Mouse (Mus musculus) c-Kit-positive CD71-positive TER-119-positive erythroid progenitor cells, embryonic 14.5 days (primary cell): ENCODE data around the gene Cd83.

Experiments
- DNase-seq: peaks from one replicate; pipeline ENCODE4 v3.0.0-alpha.2; 2013; ENCODE audit warnings: low spot score

Gene Cd83

DNA sequence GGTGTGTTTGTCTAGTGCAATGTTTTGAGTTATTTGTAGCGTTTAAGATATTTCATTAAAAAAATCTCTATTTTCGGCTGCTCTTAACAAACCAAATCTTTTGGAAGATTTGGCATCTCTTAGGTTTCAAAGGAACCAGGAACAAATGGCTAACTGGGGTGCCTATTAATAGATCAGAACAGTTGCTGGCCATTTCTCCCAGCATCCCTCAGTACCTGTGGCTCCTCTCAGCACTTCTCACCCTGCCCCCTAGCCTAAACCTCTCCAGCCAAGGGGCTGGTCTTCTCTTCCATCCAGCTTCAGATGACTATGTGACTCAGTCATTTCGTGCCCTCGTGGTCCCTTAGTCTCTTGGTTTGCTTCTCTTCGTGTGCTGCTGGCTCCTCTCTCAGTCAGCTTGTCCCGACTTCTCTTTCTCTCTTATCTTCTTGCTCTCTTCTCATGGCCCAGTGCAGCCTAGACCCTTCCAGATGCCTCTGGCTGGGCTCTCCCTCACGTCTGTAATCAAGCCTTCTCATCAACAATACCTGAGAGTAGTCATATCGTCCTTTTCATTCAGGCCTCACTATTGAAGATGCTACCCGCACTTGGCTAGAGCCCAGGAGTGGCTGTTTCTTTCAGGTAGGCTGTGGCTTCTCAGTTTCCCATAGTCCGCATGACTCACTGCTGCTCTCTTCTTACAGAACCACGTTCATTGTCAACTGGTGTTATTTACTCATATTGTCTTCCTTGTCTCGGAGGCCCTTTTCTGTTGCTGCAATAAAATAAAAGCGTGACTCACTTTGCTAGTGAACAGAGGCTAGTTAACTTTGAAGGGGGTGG lies 9.8 kb upstream of the Cd83 start:
- DNase-seq, result no peak

- DNase-seq, result no peak
Measured at GRCm38 (mm10) chr13:43775427-43775733, 9.2 kb upstream of the Cd83 start.

DNA sequence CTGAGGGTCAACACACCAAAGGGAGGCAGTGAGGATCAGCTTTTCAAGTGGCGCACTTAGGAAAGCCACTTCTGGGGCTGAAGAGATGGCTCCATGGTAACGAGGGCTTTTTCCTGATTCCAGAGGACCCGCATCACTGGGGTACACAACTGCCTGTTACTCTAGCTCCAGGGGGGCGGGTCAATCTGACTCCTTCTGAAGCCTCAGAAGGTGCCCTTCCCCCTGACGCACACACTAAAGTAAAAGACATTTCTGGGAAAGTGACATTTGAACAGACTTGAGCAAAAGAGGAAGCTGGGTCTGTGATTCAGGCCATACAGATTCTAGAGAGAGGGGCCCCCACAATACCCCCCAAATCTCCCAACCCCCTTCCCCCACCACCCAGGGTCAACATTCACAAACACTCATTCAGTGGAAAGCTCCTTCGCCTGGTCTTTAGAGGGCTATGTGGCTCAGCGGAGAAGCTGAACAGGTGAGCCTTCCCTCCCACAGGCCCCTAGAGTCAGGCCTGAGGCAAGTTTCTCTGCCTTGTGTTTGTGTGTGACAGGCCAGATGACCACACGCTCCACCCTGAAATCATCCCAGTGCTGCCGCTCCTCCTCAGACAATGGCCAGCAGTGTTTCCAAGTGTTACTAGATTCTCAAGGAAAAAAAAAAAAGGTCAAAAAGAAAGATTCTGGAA lies 7.1 kb upstream of the Cd83 start:
- DNase-seq, result no peak

DNA sequence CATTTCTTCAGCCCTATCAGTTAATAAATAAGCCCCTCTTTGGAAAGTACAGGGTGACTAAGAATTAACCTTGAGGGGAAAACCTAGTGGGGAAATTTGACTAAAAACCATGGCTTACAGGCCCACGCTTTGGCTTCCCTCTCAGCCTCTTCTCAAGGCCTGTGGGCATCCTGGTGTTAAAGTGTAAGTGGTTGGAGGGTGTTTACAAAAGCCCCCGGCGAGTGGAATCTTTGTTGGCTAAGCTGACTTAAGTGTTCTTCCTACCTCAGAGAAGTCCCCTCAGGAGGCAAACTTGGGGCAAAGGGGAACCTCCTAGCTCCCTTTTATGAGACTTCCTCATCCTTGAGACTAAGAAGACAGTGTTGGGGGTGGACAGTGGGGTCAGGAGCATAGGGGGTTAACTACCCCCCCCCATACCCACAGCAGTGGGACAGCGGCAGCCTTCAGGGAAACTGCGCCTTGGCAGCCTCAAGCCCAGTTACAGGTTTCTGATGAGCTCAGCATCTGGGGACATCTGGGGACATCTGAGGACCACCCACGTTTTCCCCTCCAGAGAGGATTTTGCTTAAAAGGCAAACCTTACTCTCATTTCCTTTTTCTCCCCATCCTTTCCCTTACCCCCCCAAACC lies 6.4 kb upstream of the Cd83 start:
- DNase-seq, result no peak

- no peak for DNase-seq
Measured at GRCm38 (mm10) chr13:43778971-43779370, 5.6 kb upstream of the Cd83 start.

DNA sequence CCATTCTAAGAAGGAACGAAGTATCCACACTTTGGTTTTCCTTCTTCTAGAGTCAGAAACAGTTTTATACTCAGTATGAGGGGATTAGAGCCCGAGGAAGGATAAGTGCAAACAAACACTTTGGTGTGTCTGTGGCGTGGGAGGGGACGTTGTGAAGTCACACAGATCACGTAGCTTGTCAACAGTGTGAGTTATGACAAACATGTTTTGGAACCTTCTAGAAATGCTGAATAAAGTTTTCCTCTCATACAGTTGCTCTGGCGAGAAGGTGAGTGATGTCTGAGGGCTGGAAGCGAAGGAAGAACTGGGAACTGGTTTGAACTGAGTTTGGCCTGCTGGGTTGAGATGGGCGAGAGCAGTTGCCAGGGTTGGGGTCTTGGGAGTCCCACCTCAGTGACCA lies 4.5 kb upstream of the Cd83 start:
- no peak for DNase-seq

DNA sequence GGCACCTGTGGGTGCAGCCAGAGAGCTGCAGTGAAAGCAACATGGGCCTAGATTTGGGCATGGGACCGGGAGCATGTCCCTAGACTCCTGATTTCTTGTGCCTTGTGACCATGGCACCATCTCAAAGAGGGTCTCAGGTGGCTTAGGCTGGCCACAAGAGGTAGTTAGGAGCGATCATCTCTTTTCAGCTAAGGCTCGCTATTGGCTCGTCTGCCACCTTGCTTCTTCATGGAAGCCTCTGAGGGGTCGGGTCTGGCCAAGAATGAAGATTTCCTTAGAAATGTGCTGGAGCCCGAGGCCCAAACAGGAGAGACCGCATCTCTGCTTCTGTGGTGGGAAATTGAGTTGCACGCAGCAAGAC lies 1.1 kb downstream of the Cd83 start:
- DNase-seq, result no peak

DNA sequence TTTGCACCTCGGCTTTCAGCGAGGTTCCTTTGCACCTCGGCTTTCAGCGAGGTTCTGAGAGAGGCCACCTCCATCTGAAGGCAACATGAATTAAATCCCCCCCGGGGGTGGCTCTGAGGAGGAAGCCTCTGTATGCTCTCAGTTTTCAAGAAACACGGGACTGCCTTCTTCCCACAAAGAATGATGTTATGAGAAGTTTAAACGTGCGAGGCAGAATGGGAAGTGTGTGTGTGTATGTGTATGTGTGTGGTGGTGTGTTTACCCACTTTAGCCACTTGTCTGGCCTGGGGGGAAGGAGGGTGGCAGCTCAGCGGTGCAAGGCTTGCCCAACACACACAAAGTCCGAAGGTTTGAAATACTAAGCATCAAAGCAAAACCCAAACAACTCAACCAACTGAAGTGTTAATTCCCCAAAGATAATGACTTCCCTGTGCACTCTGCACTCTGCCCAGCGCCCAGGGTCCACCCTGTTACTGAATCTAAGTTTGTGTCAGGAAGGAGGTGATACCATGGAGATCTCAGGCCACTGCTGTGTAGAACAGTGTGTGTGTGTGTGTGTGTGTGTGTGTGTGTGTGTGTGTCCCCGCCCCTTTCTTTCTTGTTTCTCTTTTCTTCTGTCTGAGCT lies 1.7 kb downstream of the Cd83 start:
- DNase-seq, result no peak

- DNase-seq, result no peak
Measured at GRCm38 (mm10) chr13:43787262-43787661, 2.7 kb downstream of the Cd83 start.

GRCm38 (mm10) chr13:43788071-43788470 lies 3.5 kb downstream of the Cd83 start:
- no peak for DNase-seq

DNA sequence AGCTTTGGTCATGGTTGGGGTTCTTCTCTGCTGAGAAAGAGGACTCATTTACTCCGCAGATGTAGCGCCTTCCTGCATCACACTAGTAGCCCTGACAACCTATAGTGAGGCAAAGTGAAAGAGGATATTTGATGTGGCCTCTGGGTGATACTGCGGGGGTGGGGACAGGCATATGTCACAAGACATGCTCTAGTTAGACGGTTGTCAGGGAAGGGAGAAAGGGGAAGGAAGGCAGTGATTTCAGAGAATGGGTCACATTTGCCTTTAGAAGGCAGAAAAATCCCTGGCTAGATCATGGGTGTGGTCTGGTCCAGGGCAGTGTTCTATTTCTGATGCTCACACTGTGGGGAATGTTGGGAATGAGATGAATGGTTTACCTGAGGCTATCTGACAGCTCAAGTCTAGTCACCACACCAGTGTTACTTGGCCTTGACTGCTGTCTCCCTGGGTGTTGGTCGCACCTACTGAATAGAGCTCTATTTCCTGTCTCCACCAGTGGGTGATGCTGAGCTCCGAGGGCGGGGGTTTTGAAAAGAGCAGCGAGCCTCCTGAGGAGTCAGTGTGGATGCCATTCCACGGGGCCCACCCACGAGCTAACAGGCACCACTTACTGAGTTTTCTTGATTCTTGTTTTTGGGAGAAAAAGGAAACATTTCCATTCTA lies 4.5 kb downstream of the Cd83 start:
- no peak for DNase-seq

DNA sequence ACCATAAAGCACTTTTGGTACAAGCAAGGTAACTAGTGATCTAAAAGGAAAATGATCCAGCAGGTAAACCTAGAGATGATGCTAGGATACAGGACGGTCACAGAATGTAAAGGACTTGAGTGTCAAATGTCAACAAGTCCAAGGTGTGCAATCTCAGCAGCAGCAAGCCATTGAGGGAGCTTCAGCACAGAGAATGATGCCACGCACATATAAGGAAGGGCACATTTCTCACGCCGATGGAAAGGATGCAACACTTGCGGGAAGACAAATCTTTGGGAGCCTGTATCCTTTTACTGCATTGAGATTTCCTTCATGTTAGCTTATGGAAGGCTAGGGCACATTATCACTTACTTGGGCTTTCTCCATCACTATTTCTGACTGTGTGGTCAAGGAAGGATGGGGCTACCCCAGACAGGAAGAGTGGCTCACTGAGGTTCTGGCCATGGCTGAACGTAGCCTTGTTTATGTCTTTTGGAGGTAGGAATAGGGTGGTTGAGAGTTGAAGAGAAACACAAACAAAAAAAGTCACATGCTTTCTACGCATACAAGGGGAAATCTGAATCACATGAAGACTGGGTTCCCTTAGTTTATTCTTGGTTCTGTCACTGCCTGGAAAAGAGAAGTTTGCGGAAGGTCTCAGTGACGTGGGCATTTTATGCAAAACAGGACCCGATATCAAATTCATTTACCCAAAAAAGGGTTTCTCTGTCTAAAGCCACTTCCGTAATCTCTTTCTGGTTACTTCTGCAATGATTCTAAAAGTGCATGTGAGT lies 5.8 kb downstream of the Cd83 start:
- DNase-seq, result no peak

DNA sequence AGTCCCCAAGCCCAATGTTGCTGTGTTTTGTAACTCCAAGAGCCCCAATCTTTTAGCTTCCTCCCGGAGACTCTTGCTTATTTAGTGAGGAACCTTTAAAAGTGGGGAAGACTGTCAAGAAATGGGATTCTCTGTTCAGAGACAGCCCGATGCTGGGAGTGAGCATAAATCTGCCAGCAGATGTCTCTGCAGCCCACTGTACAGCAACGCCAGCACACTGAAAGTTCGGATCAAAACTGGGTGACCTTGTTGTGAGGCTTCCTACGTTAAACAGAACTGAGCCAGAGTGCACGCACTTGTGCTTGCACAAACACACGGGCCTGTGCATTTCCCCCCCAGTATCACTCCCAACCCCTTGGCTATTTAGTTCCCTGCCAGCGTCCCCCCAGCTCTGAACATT lies 10.8 kb downstream of the Cd83 start:
- no peak for DNase-seq

GRCm38 (mm10) chr13:43798655-43799054 lies 14.1 kb downstream of the Cd83 start:
- DNase-seq, result no peak

- DNase-seq, result no peak
Measured at GRCm38 (mm10) chr13:43800136-43800535, 15.6 kb downstream of the Cd83 start.

DNA sequence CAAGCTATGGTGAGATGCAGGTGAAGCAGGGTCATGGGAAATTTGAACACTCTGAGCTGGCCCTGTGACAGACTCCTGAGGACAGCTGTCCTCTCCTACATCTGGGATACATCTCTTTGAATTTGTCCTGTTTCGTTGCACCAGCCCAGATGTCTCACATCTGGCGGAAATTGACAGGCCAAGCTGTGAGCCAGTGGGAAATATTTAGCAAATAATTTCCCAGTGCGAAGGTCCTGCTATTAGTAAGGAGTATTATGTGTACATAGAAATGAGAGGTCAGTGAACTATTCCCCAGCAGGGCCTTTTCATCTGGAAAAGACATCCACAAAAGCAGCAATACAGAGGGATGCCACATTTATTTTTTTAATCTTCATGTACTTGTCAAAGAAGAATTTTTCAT lies 17.4 kb downstream of the Cd83 start:
- DNase-seq, result no peak

GRCm38 (mm10) chr13:43802361-43803137 lies 18.0 kb downstream of the Cd83 start:
- no peak for DNase-seq

DNA sequence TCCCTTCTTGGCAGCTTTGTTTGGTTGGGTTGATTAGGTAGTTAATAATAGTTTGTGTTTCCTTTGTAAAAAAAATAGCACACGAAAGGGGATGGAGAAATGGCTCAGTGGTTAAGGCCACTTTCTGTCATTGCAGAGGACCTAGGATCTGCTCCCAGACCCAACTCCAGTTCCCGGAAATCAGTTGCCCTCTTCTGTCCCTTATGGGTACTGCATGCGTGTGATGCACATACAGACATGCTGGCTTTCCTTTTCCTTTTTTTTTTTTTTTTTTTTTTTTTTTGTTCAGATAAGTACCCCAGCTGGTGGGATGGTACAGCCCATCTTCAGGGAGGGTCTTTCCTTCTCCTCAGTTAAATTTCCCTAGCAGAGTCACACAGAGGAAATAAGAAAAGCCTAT lies 20.1 kb downstream of the Cd83 start:
- DNase-seq, result no peak

DNA sequence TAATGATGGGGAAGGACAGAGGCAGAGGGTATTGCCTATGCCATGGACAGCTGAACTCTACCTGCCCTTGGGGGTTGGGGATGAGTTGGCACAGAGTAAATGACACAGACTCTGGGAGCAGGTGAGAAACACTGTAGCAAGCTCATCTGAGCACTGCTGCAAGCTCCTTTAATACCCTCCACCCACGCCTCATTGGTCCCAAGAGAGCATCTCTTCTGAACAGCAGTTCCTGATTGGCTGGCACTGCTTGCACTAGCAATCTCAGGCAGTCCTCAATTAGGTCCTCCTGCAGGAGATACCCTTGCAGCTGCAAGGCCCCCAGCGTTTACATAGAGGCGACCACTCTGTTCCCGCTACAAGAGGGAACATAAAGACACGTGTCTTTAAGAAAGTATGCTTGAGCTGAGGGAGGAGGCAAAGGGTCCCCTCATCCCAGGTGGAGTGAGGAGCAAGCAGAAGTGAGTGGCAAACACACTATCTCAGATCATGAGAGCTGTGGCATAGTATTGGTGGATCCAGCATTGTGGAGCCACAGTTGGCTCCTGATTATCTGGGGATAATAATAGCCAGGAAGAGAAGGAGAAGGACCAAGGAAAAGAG lies 20.7 kb downstream of the Cd83 start:
- no peak for DNase-seq
